Mouse (Mus musculus): ENCODE measurements around the gene Tcea3.

The Tcea3 gene

GRCm38 (mm10) chr4:136281097-136281496, 33.6 kb downstream of the Tcea3 start:
- DNase-seq (ENCODE audit: low spot score in 2 of 2), result no peak

- no peak for DNase-seq (ENCODE audit: low spot score in 2 of 2)
These were observed 34.1 kb downstream of the Tcea3 start for GRCm38 (mm10) chr4:136281611-136282010.

GRCm38 (mm10) chr4:136282621-136283480, 35.3 kb downstream of the Tcea3 start:
- no peak for DNase-seq (ENCODE audit: low spot score in 2 of 2)

GRCm38 (mm10) chr4:136283783-136284182, 36.3 kb downstream of the Tcea3 start:
- no peak for DNase-seq (ENCODE audit: low spot score in 2 of 2)

GRCm38 (mm10) chr4:136284455-136284854, 36.9 kb downstream of the Tcea3 start, which contains the start of gene Zfp46:
TSS of gene Zfp46 (plus strand) at chr4:136284683.
- DNase-seq (ENCODE audit: low spot score in 2 of 2), result no peak

- no peak for DNase-seq (ENCODE audit: low spot score in 2 of 2)
These were observed 37.4 kb downstream of the Tcea3 start for GRCm38 (mm10) chr4:136284891-136285290.

- peak; percentile 84 to 87 for DNase-seq (ENCODE audit: low spot score in 2 of 2)
These were observed 37.9 kb downstream of the Tcea3 start for GRCm38 (mm10) chr4:136285348-136285810.

- peak; percentile 95 for DNase-seq (ENCODE audit: low spot score in 2 of 2)
These were observed 38.4 kb downstream of the Tcea3 start for GRCm38 (mm10) chr4:136285811-136286371.

- DNase-seq (ENCODE audit: low spot score in 2 of 2), result no peak
These were observed 42.6 kb downstream of the Tcea3 start for GRCm38 (mm10) chr4:136289918-136290780.

GRCm38 (mm10) chr4:136290781-136291595, 43.5 kb downstream of the Tcea3 start:
- DNase-seq (ENCODE audit: low spot score in 2 of 2), result no peak

GRCm38 (mm10) chr4:136291692-136292091, 44.2 kb downstream of the Tcea3 start:
- no peak for DNase-seq (ENCODE audit: low spot score in 2 of 2)

- no peak for DNase-seq (ENCODE audit: low spot score in 2 of 2)
These were observed 48.4 kb downstream of the Tcea3 start for GRCm38 (mm10) chr4:136295941-136296340.

GRCm38 (mm10) chr4:136302462-136302861, 54.9 kb downstream of the Tcea3 start:
- DNase-seq (ENCODE audit: low spot score in 2 of 2), result no peak

GRCm38 (mm10) chr4:136304181-136304580, 56.7 kb downstream of the Tcea3 start:
- no peak for DNase-seq (ENCODE audit: low spot score in 2 of 2)

GRCm38 (mm10) chr4:136308355-136308754, 60.8 kb downstream of the Tcea3 start:
- DNase-seq (ENCODE audit: low spot score in 2 of 2), result no peak

GRCm38 (mm10) chr4:136309780-136310179, 62.3 kb downstream of the Tcea3 start:
- peak; percentile 36 to 46 for DNase-seq (ENCODE audit: low spot score in 2 of 2)

GRCm38 (mm10) chr4:136310229-136311041, 62.9 kb downstream of the Tcea3 start, which contains the start of gene Hnrnpr:
TSS of gene Hnrnpr (plus strand) at chr4:136310942.
- peak; percentile 99 to 100 for DNase-seq (ENCODE audit: low spot score in 2 of 2)

GRCm38 (mm10) chr4:136311042-136311999, 63.8 kb downstream of the Tcea3 start:
- peak; percentile 45 for DNase-seq (ENCODE audit: low spot score in 2 of 2)

GRCm38 (mm10) chr4:136312616-136313015, 65.1 kb downstream of the Tcea3 start:
- DNase-seq (ENCODE audit: low spot score in 2 of 2), result no peak

All from thymus, postnatal 10 days (tissue).